Mouse (Mus musculus) embryo, embryonic 11.5 days (tissue): ENCODE results near the gene Clec4n.
"Not testable (repeated sequence)": the region's sequence is repeated elsewhere in the genome, so short reads cannot be mapped to it uniquely, and the experiment has no call there.

Experiments
- DNase-seq: peaks from one replicate; pipeline ENCODE4 v3.0.0-alpha.2; 2012; ENCODE audit warnings: low read depth, low spot score

The Clec4n gene

DNA sequence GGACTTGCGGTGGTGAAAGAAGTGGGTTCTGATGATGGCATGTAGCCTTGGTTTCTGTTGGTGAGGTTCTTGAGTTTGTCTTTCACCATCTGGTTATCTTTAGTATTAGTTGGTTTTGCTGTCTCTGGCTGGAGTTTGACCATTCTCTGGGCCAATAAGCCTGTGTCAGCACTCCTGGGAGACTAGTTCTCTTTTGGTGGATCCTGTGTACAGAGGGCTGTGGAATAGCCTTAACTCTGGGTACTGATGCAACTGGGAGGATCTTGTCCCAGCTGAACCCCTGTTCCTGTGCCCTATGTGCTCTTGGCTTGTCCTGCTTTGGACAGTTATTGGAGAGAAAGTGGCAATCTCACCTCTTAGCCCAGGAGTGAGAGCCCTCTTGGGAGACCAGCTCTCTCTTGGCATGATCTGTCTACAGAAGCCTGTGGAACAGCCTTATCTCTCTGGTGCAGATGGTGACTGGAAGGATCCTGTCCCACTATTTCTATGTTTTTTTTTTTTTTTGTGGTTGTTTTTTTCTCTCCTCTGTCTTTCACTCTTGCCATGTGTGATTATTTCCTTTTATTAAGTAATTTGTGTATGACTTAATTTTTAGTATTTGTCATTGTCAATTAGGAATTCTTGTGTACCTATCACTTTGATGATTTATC, 63.2 kb downstream of the Clec4n start:
- no peak for DNase-seq

DNA sequence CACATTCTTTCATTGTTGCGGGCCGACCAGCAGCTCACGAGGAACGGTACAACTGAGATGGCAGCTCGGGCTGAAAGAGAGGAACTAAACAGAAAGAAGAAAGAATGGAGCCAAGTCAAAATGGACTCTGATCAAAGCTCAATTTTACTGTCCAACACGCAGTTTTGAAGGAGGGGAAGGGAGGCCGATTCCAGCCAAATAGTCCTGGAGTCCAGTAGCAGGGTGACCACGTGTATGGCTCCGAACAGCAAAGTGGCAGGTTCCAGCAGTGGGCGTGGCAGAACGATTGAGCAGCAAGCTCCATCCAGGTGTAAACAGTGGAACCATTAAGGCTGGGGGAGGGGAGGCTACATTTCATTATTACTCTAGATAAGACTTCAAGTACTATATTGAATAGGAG, 63.9 kb downstream of the Clec4n start:
- DNase-seq = not testable (repeated sequence)
